ENCODE assay signal across 8 mouse cellular contexts in genomic region chr7:79466053-79466901, GRCm38 (mm10). TPM values are rescaled to one million over a fixed set of nuclear protein-coding genes. Genes with fewer than 3 reads are reported as not detected.
DNase-seq lines count a peak whose midpoint lies in the region; ATAC-seq and TF ChIP-seq lines count a peak whose summit lies in the region.

Gene Polg (minus strand): TSS chr7:79466362.

- TF ChIP-seq EP300 in ES-Bruce4 (IDR thresholded peaks at IDR 0.05; ENCODE audit: insufficient read depth, low read depth, low read length) = no peak
- TF ChIP-seq EP300 in liver, postnatal 0 days (IDR thresholded peaks at IDR 0.05; ENCODE audit: low read depth) = peak; percentile 79

- peak; percentile 94 for ATAC-seq in cerebellum, adult (ENCODE audit: insufficient number of reproducible peaks, low FRiP score, low TSS enrichment)
- ATAC-seq in forebrain, embryonic 13.5 days = peak; percentile 97
- ATAC-seq in liver, postnatal 0 days = peak; percentile 93
- peak; percentile 95 for ATAC-seq in neural tube, embryonic 14.5 days (ENCODE audit: low read depth)

- no peak for TF ChIP-seq POLR2A in ES-Bruce4 (IDR thresholded peaks at IDR 0.05; ENCODE audit: insufficient read depth, low read length)

- peak within 1 kb of the TSS; percentile 94 for H3K4me2 ChIP-seq in forebrain, embryonic 13.5 days
- peak within 1 kb of the TSS; percentile 94 for H3K4me2 ChIP-seq in liver, postnatal 0 days (ENCODE audit: low read depth, low read length)
- peak within 1 kb of the TSS; percentile 91 for H3K4me2 ChIP-seq in neural tube, embryonic 14.5 days (ENCODE audit: low read depth, low read length)

- no peaks in the 10 kb centered on the region for H3K27me3 ChIP-seq in ES-Bruce4 (ENCODE audit: control insufficient read depth, insufficient read depth, low read length, poor library complexity, severe bottlenecking)
- no peaks in the 10 kb centered on the region for H3K27me3 ChIP-seq in forebrain, embryonic 13.5 days
- no peaks in the 10 kb centered on the region; the same call in 1 of the 2 replicates for H3K27me3 ChIP-seq in liver, postnatal 0 days (ENCODE audit: insufficient read depth, low read length)
- H3K27me3 ChIP-seq in neural tube, embryonic 14.5 days (ENCODE audit: control insufficient read depth, insufficient read depth, low read length) = no peaks in the 10 kb centered on the region

- TF ChIP-seq CTCF in ES-Bruce4 (IDR thresholded peaks at IDR 0.05; ENCODE audit: low read depth, low read length) = no peak
- TF ChIP-seq CTCF in liver, postnatal 0 days (IDR thresholded peaks at IDR 0.05; ENCODE audit: low read depth) = peak; percentile 26

- H3K27ac ChIP-seq in ES-Bruce4 (ENCODE audit: insufficient read depth, low read length) = no peak within 1 kb of the TSS
- H3K27ac ChIP-seq in forebrain, embryonic 13.5 days = peak within 1 kb of the TSS; percentile 86
- peak within 1 kb of the TSS; percentile 96 for H3K27ac ChIP-seq in liver, postnatal 0 days (ENCODE audit: low read depth)
- peak within 1 kb of the TSS; percentile 71 for H3K27ac ChIP-seq in neural tube, embryonic 14.5 days (ENCODE audit: low read depth, low read length)

- H3K4me1 ChIP-seq in ES-Bruce4 (ENCODE audit: control insufficient read depth, insufficient read depth, low read length) = peaks cover 2% of the 10 kb centered on the region
- H3K4me1 ChIP-seq in forebrain, embryonic 13.5 days = peaks cover 29% of the 10 kb centered on the region
- H3K4me1 ChIP-seq in liver, postnatal 0 days (ENCODE audit: insufficient read depth) = peaks cover 42% of the 10 kb centered on the region
- peaks cover 22% of the 10 kb centered on the region for H3K4me1 ChIP-seq in neural tube, embryonic 14.5 days (ENCODE audit: control insufficient read depth, insufficient read depth, low read length)

- peaks cover 3% of the 10 kb centered on the region for H3K36me3 ChIP-seq in ES-Bruce4 (ENCODE audit: control insufficient read depth, insufficient read depth, low read length, poor library complexity, severe bottlenecking)
- peaks cover 20% of the 10 kb centered on the region for H3K36me3 ChIP-seq in forebrain, embryonic 13.5 days (ENCODE audit: poor library complexity, severe bottlenecking)
- H3K36me3 ChIP-seq in liver, postnatal 0 days (replicated peaks; ENCODE audit: insufficient read depth, low read length) = peaks cover 20% of the 10 kb centered on the region
- H3K36me3 ChIP-seq in neural tube, embryonic 14.5 days (ENCODE audit: control insufficient read depth, insufficient read depth, low read length) = peaks cover 5% of the 10 kb centered on the region; the same call in 1 of the 2 replicates

- under 1% methylated on average over 54 of the region's 76 CpGs for WGBS in forebrain, embryonic 13.5 days
- under 1% methylated on average over 76 of the region's 76 CpGs for WGBS in large intestine, adult 2 months
- 2% methylated on average over 76 of the region's 76 CpGs for WGBS in liver, postnatal 0 days (ENCODE audit: insufficient replicate concordance)
- under 1% methylated on average over 76 of the region's 76 CpGs for WGBS in neural tube, embryonic 14.5 days

- peak within 1 kb of the TSS; percentile 91 for H3K9ac ChIP-seq in ES-Bruce4 (ENCODE audit: low read depth, poor library complexity, severe bottlenecking)
- peak within 1 kb of the TSS; percentile 83 for H3K9ac ChIP-seq in forebrain, embryonic 13.5 days
- peak within 1 kb of the TSS; percentile 89 for H3K9ac ChIP-seq in liver, postnatal 0 days (replicated peaks)
- peak within 1 kb of the TSS; percentile 76 for H3K9ac ChIP-seq in neural tube, embryonic 14.5 days (replicated peaks; ENCODE audit: low read depth, low read length)

- intact Hi-C loops in heart, postnatal 10 days (cut with DNase I) = loop anchor here (5.0 kb wide), 3 partner anchors 74 to 319 kb away; partner anchors contain the start of genes Fanci and Mfge8

- DNase-seq in heart, postnatal 10 days = peak; percentile 99
- DNase-seq in large intestine, adult 2 months (ENCODE audit: low read depth, low spot score) = peak; percentile 93
- peak; percentile 99 for DNase-seq in liver, postnatal 0 days
- peak; percentile 98 for DNase-seq in testis, postnatal 10 days (ENCODE audit: low spot score)

- H3K4me3 ChIP-seq in ES-Bruce4 (ENCODE audit: low read depth, low read length) = peak within 1 kb of the TSS; percentile 91
- peak within 1 kb of the TSS; percentile 88 for H3K4me3 ChIP-seq in forebrain, embryonic 13.5 days
- H3K4me3 ChIP-seq in liver, postnatal 0 days (ENCODE audit: low read depth, low read length) = peak within 1 kb of the TSS; percentile 84
- H3K4me3 ChIP-seq in neural tube, embryonic 14.5 days (ENCODE audit: low read depth, low read length) = peak within 1 kb of the TSS; percentile 78

- no peaks in the 10 kb centered on the region for H3K9me3 ChIP-seq in ES-Bruce4 (replicated peaks; ENCODE audit: control insufficient read depth, insufficient read depth, low read length, poor library complexity, severe bottlenecking)
- no peaks in the 10 kb centered on the region for H3K9me3 ChIP-seq in forebrain, embryonic 13.5 days (replicated peaks)
- H3K9me3 ChIP-seq in liver, postnatal 0 days (ENCODE audit: low read length) = no peaks in the 10 kb centered on the region
- no peaks in the 10 kb centered on the region for H3K9me3 ChIP-seq in neural tube, embryonic 14.5 days (ENCODE audit: control insufficient read depth, low read length)

RNA-seq across cellular contexts. Expression of gene Polg, which starts in this region (rescaled TPM):
- polyA plus RNA-seq in ES-Bruce4 (2011; ENCODE audit: insufficient read depth, insufficient read length, low read depth, missing spikeins) = 75.8 and 78.3 TPM in 2 replicates
- 29.7 and 30.4 TPM in 2 replicates for polyA plus RNA-seq in forebrain, embryonic 13.5 days (2015; fragmentation: Nextera tagmentation; extraction: Ambion mirVana)
- total RNA-seq in heart, postnatal 10 days (2021) = 10 to 100 TPM; 54.5 to 64.5 TPM
- polyA plus RNA-seq in large intestine, adult 2 months (2012; rRNA removed) = 33.1 and 39.0 TPM in 2 replicates
- 19.1 and 24.7 TPM in 2 replicates for polyA plus RNA-seq in liver, postnatal 0 days (2015; fragmentation: Nextera tagmentation; extraction: Ambion mirVana)
- 23.0 and 30.5 TPM in 2 replicates for polyA plus RNA-seq in neural tube, embryonic 14.5 days (2014; fragmentation: Nextera tagmentation; extraction: Ambion mirVana)
